Mouse (Mus musculus) CH12.LX (cell line): ENCODE results near the gene Ncoa1. TPM values are rescaled to one million over a fixed set of nuclear protein-coding genes. Genes with fewer than 3 reads are reported as not detected.

Source experiments
- DNase-seq: peaks from one replicate; pipeline ENCODE4 v3.0.0-alpha.2; 2013; ENCODE audit errors: extremely low read depth
- H3K27ac ChIP-seq: 2 replicates; pipeline ENCODE4 v1.5.1; 2012; ENCODE audit warnings: low read depth, mild to moderate bottlenecking, control low read depth, moderate library complexity; ENCODE audit not compliant: insufficient read depth
- H3K27me3 ChIP-seq: replicated peaks from 2 replicates; pipeline ENCODE3; 2012; ENCODE audit warnings: inconsistent platforms
- H3K36me3 ChIP-seq, 2 experiments: replicated peaks in 1 of 2; 2 replicates each; pipeline versions ENCODE3 to v1.6.1; 2012; ENCODE audit warnings: inconsistent platforms in 1 of 2, low read length in 1 of 2, mild to moderate bottlenecking in 1 of 2, mixed read lengths in 1 of 2, moderate library complexity in 1 of 2; ENCODE audit not compliant: control insufficient read depth in 1 of 2, insufficient read depth in 1 of 2
- H3K4me1 ChIP-seq, 2 experiments: 2 replicates each; pipeline ENCODE4 v1.6.1; 2012; ENCODE audit warnings: inconsistent platforms in 1 of 2, moderate library complexity in 1 of 2; ENCODE audit not compliant: insufficient read depth in 2 of 2, control insufficient read depth in 1 of 2
- H3K4me2 ChIP-seq: 2 replicates; pipeline ENCODE4 v1.6.1; 2012; ENCODE audit warnings: low read depth, mild to moderate bottlenecking, control low read depth; ENCODE audit not compliant: poor library complexity, insufficient read depth, severe bottlenecking
- H3K4me3 ChIP-seq, 3 experiments: fragments of 150-350 bp in 1 of 3; sonication (generic) in 1 of 3; replicated peaks in 1 of 3; 2 replicates each; pipeline versions ENCODE3 to v1.5.1; 2011 to 2012; ENCODE audit warnings: low read depth in 2 of 3, low read length in 2 of 3, mild to moderate bottlenecking in 2 of 3, moderate library complexity in 2 of 3, control low read depth in 1 of 3, improper control_type of control experiment in 1 of 3, inconsistent platforms in 1 of 3, mixed read lengths in 1 of 3; ENCODE audit not compliant: poor library complexity in 1 of 3
- H3K79me2 ChIP-seq: replicated peaks from 2 replicates; pipeline ENCODE4 v1.6.1; 2012; ENCODE audit warnings: mild to moderate bottlenecking, moderate library complexity; ENCODE audit not compliant: control insufficient read depth, poor library complexity, insufficient read depth, severe bottlenecking; ENCODE audit errors: extremely low read depth
- H3K9ac ChIP-seq: 2 replicates; pipeline ENCODE4 v1.6.1; 2012; ENCODE audit warnings: low read depth, mild to moderate bottlenecking, control low read depth, moderate library complexity; ENCODE audit not compliant: insufficient read depth
- H3K9me3 ChIP-seq: replicated peaks from 2 replicates; pipeline ENCODE3; 2012; ENCODE audit warnings: low read length, inconsistent platforms, mixed read lengths
- CTCF ChIP-seq, 2 experiments: IDR thresholded peaks in 1 of 2; conservative IDR thresholded peaks in 1 of 2; 2 replicates each; pipeline ENCODE4 v1.5.1; 2011 to 2012; ENCODE audit warnings: low read depth in 2 of 2, low read length in 2 of 2, improper control_type of control experiment in 1 of 2, inconsistent platforms in 1 of 2, mild to moderate bottlenecking in 1 of 2, moderate library complexity in 1 of 2
- ELF1 ChIP-seq: IDR thresholded peaks from 2 replicates; pipeline ENCODE4 v1.6.1; 2014; ENCODE audit warnings: low read depth, mild to moderate bottlenecking, inconsistent platforms, low read length, improper control_type of control experiment
- EP300 ChIP-seq: IDR thresholded peaks from 2 replicates; pipeline ENCODE4 v1.6.1; 2011; ENCODE audit warnings: low read length, improper control_type of control experiment
- GABPA ChIP-seq: IDR thresholded peaks from 2 replicates; pipeline ENCODE4 v1.6.1; 2012; ENCODE audit warnings: low read depth, low read length, improper control_type of control experiment, inconsistent platforms; ENCODE audit not compliant: insufficient replicate concordance
- HCFC1 ChIP-seq: IDR thresholded peaks from 2 replicates; pipeline ENCODE4 v1.6.1; 2012; ENCODE audit warnings: low read depth, mild to moderate bottlenecking, inconsistent platforms, low read length, improper control_type of control experiment
- IRF4 ChIP-seq: IDR thresholded peaks from 2 replicates; pipeline ENCODE4 v1.6.1; 2014; ENCODE audit warnings: low read depth, mild to moderate bottlenecking, inconsistent platforms, low read length, improper control_type of control experiment
- MAX ChIP-seq: IDR thresholded peaks from 2 replicates; pipeline ENCODE4 v1.6.1; 2011; ENCODE audit warnings: low read length, improper control_type of control experiment
- MAZ ChIP-seq: IDR thresholded peaks from 2 replicates; pipeline ENCODE4 v1.6.1; 2012; ENCODE audit warnings: low read depth, mild to moderate bottlenecking, inconsistent platforms, low read length, improper control_type of control experiment, moderate library complexity
- MEF2A ChIP-seq: IDR thresholded peaks from 2 replicates; pipeline ENCODE4 v1.6.1; 2014; ENCODE audit warnings: low read depth, mild to moderate bottlenecking, inconsistent platforms, low read length, improper control_type of control experiment, borderline replicate concordance
- MXI1 ChIP-seq: IDR thresholded peaks from 2 replicates; pipeline ENCODE4 v1.6.1; 2011; ENCODE audit warnings: mild to moderate bottlenecking, low read depth, low read length, improper control_type of control experiment
- NELFE ChIP-seq: IDR thresholded peaks from 2 replicates; pipeline ENCODE4 v1.6.1; 2011; ENCODE audit warnings: low read depth, low read length, improper control_type of control experiment
- NRF1 ChIP-seq: IDR thresholded peaks from 2 replicates; pipeline ENCODE4 v1.6.1; 2014; ENCODE audit warnings: low read depth, mild to moderate bottlenecking, inconsistent platforms, low read length, improper control_type of control experiment, moderate library complexity
- PAX5 ChIP-seq: IDR thresholded peaks from 2 replicates; pipeline ENCODE4 v1.6.1; 2012; ENCODE audit warnings: low read length, inconsistent platforms, mixed read lengths
- POLR2AphosphoS2 ChIP-seq: IDR thresholded peaks from 2 replicates; pipeline ENCODE4 v1.6.1; 2011; ENCODE audit warnings: low read depth, low read length, improper control_type of control experiment
- RAD21 ChIP-seq: IDR thresholded peaks from 2 replicates; pipeline ENCODE4 v1.6.1; 2011; ENCODE audit warnings: low read depth, mild to moderate bottlenecking, low read length, improper control_type of control experiment, moderate library complexity
- RCOR1 ChIP-seq: conservative IDR thresholded peaks from 2 replicates; pipeline ENCODE4 v1.6.1; 2012; ENCODE audit warnings: low read depth, mild to moderate bottlenecking, inconsistent platforms, low read length, improper control_type of control experiment
- SIN3A ChIP-seq: IDR thresholded peaks from 2 replicates; pipeline ENCODE4 v1.6.1; 2012; ENCODE audit warnings: low read length, improper control_type of control experiment, inconsistent platforms
- SMC3 ChIP-seq: IDR thresholded peaks from 2 replicates; pipeline ENCODE4 v1.6.1; 2011; ENCODE audit warnings: low read depth, low read length, improper control_type of control experiment
- USF1 ChIP-seq: IDR thresholded peaks from 2 replicates; pipeline ENCODE4 v1.6.1; 2014; ENCODE audit warnings: low read depth, mild to moderate bottlenecking, inconsistent platforms, low read length, improper control_type of control experiment
- USF2 ChIP-seq: conservative IDR thresholded peaks from 2 replicates; pipeline ENCODE4 v1.6.1; 2011; ENCODE audit warnings: low read depth, low read length, improper control_type of control experiment
- ZC3H11A ChIP-seq: IDR thresholded peaks from 2 replicates; pipeline ENCODE4 v1.6.1; 2012; ENCODE audit warnings: low read depth, mild to moderate bottlenecking, inconsistent platforms, low read length, improper control_type of control experiment
- ZMIZ1 ChIP-seq: IDR thresholded peaks from 2 replicates; pipeline ENCODE4 v1.6.1; 2012; ENCODE audit warnings: low read depth, mild to moderate bottlenecking, inconsistent platforms, low read length, improper control_type of control experiment
- dilution Hi-C: fragments of 300-500 bp; cut with MboI; formaldehyde crosslinking; loops from 2 replicates; pipeline ENCODE4 v1.14.3; 2020; ENCODE audit warnings: low sequenced_read_pairs; ENCODE audit not compliant: extremely low pct_unique_long_range_greater_than_20kb, extremely low pct_ligation_motif_present
- in situ Hi-C: fragments of 300-500 bp; cut with MboI; formaldehyde crosslinking; loops from 3 replicates; pipeline ENCODE4 v1.14.3; 2019; ENCODE audit warnings: low sequenced_read_pairs, low pct_ligation_motif_present, low pct_unique_long_range_greater_than_20kb, mixed read lengths
- polyA plus RNA-seq: library from polyadenylated mRNA; unstranded; fragments of >175 nt; gene quantifications from 2 replicates; pipeline ENCODE4 v1.2.1, GENCODE M21; 2012; ENCODE audit warnings: low read depth; ENCODE audit not compliant: insufficient read length
- total RNA-seq, 2 experiments: library from RNA; depleted of rRNA; stranded (reverse); fragments of 300-350 nt in 1 of 2; fragments of >200 nt in 1 of 2; gene quantifications; 2 replicates each; pipeline ENCODE4 v1.2.3; 2012 to 2014

The Ncoa1 gene
- total and polyA plus RNA-seq, 3 experiments, result 2.4 to 6.4 (median 4.2) TPM

GRCm38 (mm10) chr12:4358100-4358499, 118.9 kb downstream of the Ncoa1 start (continued):
- TF ChIP-seq MAZ, result no peak

DNA sequence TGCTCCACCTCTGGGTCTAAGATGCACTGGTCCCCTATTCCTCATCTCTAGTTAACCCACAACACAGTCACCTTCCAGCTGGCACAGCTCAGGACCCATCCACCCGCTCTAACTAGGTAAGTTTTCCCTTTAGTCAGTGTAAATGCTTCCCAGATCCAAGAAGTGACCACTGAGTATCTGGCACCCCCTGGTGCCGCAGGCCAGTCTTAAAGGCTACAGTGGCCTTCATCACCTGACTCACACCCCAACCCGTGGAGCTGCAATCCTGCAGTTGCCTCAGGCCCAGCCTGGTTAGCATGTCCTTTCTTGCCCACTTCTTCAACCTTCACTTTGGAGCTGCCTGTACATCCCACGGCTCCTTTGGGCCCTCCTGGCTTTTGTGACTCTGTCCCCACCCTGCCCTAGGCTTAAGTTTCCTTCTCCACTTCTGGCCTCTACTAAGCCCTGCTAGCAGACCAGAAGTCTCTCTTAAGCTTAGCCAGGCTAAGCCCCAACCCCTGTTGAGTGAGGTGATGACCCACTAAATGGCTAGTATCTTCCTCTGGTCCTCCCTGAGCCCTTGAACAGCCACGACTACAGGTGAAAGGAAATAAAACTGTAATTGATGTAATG, 120.0 kb downstream of the Ncoa1 start:
- dilution Hi-C loops, result no loop called here
- H3K9ac ChIP-seq, result no peak overlapping the region
- H3K79me2 ChIP-seq, result no peaks in the 10 kb centered on the region
- H3K36me3 ChIP-seq, result no peaks in the 10 kb centered on the region
- H3K9me3 ChIP-seq, result no peaks in the 10 kb centered on the region
- no peaks in the 10 kb centered on the region for H3K27me3 ChIP-seq
- peaks cover 7 to 16% of the 10 kb centered on the region in 2 experiments for H3K4me1 ChIP-seq
- in situ Hi-C loops, result no loop called here
- TF ChIP-seq IRF4 (no peak), NRF1 (no peak), RAD21 (peak; percentile 9), SMC3 (0 out of 2 replicates have a peak, but pooled peaks have one; percentile 12), NELFE (no peak), CTCF (conservative IDR thresholded peaks at IDR 0.05 in 1 of 2, IDR thresholded peaks at IDR 0.05 in 1 of 2; ENCODE audit: low read depth in 2 of 2, low read length in 2 of 2) (0 out of 4 replicates have a peak, but pooled peaks of 1 of the 2 experiments have one; percentile 9), EP300 (no peak), GABPA (no peak)
- H3K4me3 ChIP-seq, result no peak overlapping the region
- H3K4me2 ChIP-seq, result no peak overlapping the region
- no peak overlapping the region for H3K27ac ChIP-seq
- no peak for DNase-seq

GRCm38 (mm10) chr12:4355019-4355730, 121.8 kb downstream of the Ncoa1 start:
- no peak overlapping the region for H3K4me3 ChIP-seq
- TF ChIP-seq ELF1 (no peak), USF2 (no peak), ZC3H11A (no peak), POLR2AphosphoS2 (no peak), SMC3 (no peak), ZMIZ1 (no peak), RCOR1 (no peak), USF1 (no peak), MAX (no peak), CTCF (conservative IDR thresholded peaks at IDR 0.05 in 1 of 2, IDR thresholded peaks at IDR 0.05 in 1 of 2; ENCODE audit: low read depth in 2 of 2, low read length in 2 of 2) (no peak), MEF2A (no peak), NELFE (no peak), PAX5 (no peak), HCFC1 (no peak), MXI1 (no peak), IRF4 (no peak), SIN3A (no peak)
- no peaks in the 10 kb centered on the region for H3K36me3 ChIP-seq
- peaks cover 7 to 16% of the 10 kb centered on the region in 2 experiments for H3K4me1 ChIP-seq
- no peak overlapping the region for H3K27ac ChIP-seq
- no peaks in the 10 kb centered on the region for H3K27me3 ChIP-seq
- dilution Hi-C loops, result no loop called here
- H3K79me2 ChIP-seq, result no peaks in the 10 kb centered on the region
- H3K9ac ChIP-seq, result no peak overlapping the region
- no peak overlapping the region for H3K4me2 ChIP-seq
- DNase-seq, result no peak
- no peaks in the 10 kb centered on the region for H3K9me3 ChIP-seq
- in situ Hi-C loops, result no loop called here
